Mouse (Mus musculus) hindlimb bud, embryonic 11.5 days (tissue): Measurements from ENCODE around the gene Itm2b.

ENCODE experiments used
- DNase-seq: peaks from one replicate; pipeline ENCODE4 v3.0.0-alpha.2; 2012; ENCODE audit warnings: low read depth, low spot score; ENCODE audit errors: extremely low spot score

The Itm2b gene

DNA sequence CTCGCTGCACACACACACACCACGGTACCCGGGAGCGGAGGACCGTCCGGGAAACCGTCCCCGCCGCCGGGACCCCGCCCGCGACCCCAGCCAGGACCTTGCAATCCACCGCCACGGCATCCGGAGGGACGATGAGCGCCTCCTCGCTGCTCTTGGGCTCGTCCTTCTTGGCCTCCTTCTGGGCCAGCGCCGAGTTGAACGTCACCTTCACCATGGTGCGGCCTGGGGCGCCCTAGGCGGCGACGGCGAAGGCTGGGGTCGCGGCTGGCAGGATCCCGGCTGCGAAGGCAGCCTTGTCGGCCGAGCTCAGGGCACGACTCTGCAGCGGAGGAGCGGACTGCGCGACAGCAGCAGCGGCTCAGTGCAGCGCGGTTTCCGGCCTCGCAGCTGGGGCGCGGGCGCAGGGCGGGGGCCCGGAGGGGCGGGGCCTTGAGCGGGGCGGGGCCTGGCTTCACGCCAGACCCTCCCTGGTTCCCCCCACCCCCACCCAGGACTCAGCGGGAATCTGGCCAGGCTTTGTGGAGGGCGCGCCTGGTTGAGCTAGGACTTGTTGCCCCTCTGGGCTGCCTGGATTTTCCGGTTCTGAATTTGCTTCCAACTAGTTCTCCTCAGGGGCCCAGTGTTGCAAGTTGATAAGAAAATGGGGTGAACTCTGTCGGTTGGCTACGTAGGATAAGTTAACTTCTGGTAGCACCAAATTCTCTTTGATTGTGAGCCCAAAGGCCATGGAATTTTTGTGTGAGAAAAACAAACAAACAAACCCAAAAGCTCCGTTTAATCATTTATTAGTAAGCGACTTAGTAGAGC, at the start of gene Itm2b:
Gene Itm2b (minus strand): TSS at position 377 of the 807 bp plus-strand sequence.
- DNase-seq, result peak; percentile 37

DNA sequence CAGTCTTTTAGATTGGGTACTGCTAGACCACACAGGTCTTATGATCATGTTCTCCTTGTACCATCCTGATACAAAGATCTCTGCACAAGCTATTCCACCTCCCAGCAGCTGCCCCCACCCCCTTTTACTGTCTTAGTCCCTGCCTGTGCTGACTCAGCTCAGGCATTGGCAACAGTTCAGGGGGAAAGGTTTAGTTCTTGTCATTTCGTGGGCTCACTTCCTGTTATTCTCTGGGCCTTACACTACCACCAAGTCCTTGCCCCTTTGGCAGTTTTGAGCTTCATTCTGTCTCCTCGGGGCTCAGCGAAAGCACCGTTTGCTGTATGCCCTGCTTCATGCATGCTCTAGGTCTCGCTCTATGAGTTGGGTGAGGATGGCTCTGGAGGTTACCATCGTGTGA, 48.4 kb upstream of the Itm2b start:
- no peak for DNase-seq

DNA sequence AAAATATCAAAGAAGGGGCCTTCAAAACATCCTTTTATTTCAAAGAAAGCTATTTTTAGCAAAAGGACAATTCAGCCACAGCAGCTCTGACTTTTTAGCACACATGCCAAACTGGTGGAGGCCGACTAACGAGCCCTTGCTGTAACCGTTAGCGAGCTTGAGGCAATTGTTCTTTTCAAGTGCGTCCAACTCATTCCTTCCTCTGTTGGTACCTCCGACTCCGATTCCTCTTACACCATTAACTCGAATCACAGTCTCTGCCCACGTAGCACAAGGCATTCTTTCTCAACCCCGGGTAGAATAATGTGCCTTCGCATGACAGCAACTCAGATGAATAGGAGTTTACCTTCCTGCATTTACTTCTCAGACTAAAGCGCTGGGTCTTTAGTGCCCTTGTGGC, 45.5 kb upstream of the Itm2b start:
- DNase-seq, result no peak

DNA sequence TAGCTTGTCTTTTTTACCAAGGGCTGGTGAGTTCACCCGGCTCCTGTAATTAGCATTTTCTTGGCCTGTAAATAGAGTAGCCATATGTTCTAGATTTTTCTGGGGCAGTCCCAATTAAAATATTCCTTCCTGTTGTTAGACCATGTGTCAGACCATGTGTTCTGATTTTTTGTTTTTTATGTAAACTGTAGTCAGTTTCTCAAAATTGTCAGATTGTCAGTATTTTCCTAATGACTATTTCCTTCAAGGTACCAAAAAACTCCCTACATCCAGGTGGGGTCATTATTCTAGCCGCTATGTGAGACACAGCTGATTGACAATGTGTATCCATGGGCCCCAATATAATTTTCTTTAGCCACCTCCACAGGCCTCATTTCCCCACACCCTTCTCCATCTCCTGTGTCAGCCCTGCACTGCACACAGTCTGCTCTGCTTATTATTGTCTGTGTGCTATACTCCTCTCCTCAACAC, 40.5 kb upstream of the Itm2b start:
- DNase-seq, result no peak

DNA sequence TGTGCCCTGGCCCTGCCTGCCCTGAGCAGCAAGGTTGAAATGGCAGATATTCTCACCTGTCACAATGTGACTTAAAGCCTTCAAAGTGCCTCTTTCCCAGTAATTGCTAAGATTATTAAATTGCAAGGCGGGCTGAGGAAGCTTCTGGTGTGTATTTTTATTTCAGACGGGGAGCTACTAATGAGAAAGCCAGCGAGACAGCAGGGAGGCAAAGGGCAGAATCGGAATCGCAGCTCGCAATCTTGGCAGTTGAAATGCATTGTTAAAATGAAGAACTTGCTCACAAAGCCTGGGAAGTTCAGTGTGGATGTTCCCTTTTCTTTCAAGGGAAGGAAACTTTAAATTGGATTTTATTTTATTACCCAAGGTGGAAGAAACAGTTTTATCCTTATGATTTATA, 39.9 kb upstream of the Itm2b start:
- DNase-seq, result no peak

DNA sequence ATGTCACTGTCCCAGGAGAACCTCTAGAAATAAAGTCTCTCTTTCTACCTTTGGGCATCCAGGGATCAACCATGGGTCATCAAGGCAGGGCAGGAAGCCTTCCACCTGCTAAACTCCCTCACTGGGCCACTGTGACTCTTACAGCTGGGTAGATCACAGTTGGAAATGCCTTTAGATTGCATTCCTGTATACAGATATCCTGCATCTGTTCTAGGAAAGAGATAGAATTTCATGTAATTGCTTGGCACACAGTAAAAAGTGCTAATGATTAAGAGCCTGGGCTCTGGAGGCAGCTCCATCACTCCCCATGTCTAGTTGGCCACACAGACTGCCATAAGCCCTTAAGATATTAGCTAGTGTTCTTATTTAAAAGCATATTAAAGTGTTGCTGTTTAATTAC, 38.5 kb upstream of the Itm2b start:
- no peak for DNase-seq

DNA sequence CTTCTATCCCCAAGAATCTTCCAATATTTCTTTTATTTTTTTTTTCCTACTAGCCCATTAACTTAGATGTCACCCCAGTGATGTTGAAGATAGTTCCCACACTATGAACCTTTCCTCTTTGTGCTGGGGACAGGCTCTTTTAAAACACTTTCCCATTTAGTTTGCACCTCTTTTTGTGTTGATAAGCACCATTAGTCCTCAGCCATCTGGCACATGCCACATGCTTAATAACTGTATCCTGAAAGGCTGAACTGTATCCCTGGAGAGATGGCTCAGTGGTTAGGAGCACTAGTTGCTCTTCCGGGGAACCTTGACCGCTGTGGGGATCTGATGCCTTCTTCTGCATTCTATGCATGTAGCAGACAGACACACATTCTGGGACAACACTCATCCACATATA, 37.5 kb upstream of the Itm2b start:
- no peak for DNase-seq

DNA sequence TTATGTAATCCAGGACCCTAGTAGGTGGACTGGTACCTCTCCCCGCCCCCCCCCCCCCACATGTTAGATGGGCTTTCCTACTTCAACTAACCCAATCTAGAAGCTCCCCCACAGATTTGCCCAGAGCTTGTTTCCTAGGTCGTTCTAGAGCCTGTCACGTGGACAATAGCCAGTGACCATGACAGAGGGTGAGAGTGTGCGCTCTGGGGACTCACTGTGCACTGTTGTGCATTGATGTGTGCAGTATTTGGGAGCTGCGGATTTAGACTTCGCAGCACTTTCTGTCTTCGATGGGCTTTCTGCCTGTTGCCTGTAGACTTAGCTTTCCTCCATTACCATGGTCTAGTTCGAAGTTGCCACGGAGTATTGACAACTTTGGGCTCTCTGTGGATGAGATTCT, 36.5 kb upstream of the Itm2b start:
- DNase-seq, result no peak

DNA sequence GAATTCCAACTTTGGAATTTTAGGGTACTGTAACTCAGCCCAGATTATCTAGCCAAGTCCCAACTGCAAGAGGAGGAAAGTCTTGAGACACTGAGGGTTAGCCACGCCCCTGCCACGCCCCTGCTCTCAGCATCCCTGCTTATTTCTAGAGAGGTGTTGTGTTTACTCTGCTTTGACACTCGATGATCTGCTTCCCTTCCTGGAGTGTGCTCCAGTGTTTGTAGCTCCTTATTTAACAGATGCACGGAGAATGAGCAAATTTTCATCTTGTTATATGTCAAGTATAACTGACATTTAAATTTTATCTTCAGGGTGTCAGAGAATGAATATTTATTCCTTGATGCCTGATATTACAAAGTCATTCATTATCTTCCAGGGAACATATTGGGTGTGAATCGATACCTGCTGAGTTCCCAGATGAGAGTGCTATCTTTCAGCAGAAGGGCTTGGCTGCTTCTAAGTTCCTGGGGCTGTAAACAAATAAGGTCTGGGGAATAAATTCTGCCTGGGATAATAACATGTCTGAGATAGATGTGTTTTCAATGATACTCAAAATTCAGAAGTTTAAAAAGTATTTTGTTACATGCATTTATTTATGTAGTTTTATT, 35.2 kb upstream of the Itm2b start:
- no peak for DNase-seq

DNA sequence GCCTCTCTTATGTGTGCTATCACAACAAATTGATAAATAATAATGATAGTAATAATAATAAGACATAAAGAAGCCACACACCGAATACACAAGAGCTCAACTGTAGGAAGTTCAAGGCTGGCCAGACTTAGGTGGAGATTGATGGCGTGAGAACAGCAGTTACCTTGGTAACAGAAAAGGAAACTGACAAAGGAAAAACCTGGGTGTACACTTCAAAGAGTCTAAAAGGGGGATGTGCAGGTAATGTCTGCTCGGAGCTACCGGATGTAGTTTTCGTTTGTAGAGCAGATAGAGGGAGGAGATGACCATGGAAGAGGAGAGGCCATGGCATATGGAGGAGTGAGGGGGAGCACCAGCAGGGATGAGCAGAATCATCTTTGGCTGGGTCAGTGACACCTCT, 31.4 kb upstream of the Itm2b start:
- DNase-seq, result no peak

DNA sequence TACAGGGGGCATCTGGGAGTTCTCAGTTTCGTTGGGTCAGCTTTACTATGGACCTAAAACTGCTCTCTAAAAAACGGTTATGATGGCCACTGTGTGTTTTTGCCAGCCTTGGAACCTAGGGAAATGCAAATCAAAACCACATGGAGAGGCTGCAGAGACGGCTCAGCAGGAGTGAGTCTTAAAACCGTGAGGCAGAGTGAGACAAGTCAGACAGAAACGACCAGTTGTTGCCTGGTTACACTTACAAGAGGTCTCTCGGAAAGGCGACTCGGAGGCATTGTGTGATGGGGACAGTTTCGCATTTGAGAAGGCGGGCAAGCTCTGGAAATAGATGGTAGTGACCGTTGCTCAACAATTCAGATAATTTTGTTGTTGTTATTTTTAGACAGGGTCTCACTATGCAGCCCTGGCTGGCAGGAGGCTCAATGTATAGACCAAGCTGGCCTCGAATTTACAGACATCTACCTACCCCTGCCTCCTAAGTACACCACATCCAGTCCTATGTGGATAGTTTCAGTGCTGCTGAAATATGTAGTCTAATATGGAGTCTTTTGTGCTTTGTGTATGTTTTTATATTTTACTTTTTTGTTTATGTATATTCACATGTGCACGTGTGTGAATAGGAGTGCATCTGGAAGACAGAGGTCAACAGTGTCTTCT, 30.4 kb upstream of the Itm2b start:
- peak; percentile 72 for DNase-seq

DNA sequence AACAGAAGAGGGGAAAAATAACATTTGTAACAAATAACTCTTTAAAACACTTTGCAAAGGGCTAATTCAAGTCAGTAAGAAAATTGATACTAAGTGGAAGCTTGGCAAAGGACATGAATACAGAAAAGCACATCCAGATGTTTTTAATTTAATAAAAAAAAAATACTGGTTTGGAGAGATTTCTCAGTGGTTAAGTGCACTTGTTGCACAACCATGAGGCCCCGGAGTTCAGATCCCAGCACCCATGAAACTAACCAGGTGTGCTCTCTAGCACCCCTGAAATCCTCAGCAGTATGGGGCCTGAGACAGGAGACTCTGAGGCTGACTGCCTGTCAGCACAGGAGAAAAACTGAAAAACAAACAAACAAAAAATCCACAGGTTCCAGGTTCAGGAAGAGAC, 26.6 kb upstream of the Itm2b start:
- no peak for DNase-seq

DNA sequence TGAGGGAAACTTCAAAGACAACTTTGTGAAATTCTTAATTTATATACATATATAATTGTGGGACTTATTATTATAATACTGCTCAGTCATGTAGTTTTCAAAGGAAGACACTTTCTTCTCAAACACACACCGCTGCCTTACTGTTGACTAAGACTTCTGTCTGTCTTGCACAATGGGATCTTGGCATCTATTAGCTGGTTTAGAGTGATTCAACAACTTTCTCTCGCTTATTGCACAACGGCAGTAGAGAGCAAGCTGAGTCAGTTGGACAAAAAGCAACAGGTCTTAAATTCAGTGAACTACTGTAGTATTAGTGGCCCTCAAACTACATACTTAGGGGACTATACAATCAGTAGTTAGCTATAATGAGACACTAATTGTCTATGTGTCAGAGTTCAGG, 25.0 kb upstream of the Itm2b start:
- no peak for DNase-seq

DNA sequence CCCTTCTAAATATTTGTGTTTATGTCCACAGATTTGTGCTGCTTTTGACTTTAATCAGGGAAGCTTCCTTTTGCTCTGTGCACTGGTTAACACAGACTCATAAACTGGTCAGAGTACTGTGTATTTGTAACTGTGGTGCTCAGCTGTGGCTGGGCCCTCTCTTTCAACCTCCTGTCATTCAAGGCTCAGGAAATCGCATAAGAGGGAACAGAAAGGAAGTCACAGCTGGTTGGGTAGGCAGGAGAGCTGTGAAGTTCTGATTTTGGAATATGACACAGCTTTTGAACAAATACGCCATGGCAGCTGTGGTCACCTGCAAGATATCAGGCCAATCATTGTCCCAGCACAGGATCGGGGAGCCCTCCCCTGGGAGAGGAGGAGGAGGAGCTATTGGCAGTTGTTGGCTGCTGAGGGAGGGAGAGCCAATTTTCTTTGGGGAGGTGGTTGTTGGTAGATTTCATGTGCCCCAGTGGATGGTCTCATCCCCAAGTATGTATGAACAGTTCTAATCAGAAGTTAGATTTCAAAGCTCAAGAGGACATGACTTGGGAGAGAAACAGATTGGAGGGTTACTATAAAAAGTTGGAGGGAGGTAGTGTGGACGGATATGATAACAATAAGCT, 23.2 kb upstream of the Itm2b start:
- DNase-seq, result no peak

DNA sequence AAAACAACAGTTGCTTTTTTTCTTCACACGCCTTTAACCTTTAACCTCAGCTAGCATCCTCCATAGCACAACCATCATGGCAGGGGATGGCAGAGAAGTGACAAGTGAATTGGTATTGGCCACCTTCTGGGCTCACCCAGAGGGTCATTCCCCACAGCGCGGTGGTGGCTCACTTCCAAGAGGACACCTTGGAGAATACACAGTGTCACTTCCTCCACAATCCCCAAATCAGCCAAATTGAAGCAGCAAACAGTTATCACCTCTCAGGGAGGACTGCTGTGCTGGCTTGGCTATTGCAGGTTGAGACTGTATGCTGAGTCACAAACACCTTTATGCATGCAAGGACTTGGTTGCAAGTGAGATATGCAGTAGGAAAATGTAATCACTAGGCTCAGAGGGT, 18.9 kb upstream of the Itm2b start:
- DNase-seq, result no peak

DNA sequence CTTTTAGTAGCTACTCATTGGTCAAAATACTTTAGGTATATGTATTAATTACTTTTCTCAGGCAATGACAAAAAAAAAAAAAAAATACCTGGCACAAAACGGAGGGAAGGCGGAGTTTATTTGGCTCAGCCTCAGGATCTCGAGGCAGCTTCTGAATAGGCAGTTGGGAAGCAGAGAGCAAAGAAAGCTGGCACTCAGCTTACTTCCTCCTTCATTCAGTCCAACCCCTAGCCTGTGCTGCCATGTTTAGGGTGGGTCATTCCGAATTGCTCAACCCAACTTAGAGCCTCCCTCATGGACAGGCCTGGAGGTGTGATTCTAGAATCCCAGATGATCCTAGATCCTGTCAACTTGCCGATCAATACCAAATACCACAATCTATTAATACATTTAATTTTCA, 18.3 kb upstream of the Itm2b start:
- no peak for DNase-seq

DNA sequence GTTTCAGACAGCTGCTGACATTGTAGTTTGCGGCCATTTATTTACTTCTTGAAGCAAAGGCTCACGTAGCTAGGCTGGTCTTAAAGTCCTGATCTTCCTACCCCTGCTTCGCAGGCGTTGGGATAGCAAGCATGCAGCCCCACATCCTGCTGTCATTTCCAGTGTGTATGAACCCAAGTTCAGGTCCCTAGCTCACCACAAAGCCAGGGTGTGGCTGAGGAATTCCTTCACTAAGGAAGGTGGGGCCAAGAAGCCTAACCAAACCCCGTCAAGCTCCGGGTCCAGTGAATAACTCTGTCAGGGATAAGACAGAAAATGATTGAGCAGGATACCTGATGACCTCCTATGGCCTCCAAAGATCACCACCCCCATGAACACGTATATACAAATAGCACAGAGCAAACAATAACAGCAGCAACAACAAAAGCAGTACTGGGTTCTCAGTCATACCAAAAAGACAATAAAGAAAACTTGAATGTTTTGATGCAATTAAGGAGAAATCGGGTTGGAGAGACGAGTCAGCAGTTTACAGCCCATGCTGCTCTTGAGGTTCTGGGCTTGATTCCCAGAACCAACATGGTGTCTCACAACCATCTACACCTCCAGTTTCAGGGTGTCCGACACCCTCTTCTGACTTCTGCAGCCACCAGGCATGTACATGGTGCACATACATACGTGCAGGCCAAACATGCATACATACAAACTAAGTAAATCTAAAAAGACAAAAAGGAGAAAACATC, 17.4 kb upstream of the Itm2b start:
- DNase-seq, result no peak

DNA sequence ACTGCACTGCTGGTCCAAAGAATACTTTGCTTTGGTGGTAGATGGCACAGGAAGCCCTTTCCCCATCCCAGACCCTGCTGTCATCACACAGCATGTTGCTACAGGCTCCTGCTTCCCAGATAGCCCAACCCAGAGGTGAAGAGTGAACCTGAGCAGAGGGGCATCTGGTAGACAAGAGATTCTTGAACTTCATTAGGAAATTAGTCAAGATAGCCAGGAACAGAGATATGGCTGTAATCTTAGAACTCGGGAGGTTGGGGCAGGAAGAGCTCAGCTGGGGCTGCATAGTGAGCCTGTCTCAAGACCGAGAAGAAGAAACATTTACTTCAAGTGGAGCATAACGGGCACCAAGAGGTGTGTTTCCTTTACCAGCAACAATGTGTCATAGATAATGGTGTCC, 16.3 kb upstream of the Itm2b start:
- no peak for DNase-seq

DNA sequence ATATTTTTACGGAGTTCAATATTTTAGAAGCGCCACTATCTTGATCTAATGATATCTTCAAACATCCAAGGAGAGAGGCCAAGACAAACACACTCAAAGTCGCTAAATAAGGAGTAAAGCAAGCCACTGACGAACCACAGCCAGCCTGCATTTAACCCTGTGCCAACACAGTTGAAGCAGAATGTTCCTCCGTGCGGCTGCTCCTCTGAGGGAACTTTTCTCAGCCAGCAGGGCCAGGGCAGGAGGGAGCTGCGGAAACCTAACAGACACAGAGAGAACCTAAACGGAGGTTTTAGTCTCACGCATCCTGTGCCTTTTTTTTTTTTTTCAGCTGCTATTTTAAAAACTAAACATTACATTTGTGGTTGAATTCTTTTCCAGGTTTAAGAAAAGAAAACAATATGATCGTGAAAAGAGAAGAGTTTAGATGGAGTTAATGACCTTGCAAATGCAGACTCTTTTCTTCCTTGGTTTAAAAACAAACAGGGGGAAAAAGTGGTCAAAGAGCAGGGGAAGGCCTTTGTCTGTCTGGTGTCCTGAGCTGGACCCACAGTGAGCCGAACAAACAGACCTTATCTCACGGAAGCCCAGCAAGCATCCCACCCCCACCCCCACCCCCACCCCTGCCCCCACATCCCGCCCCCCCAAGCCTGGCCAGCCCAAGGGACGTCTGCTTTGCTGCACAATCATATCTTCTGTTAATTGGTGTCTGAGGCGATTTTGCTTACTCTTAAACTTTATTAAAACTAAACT, 15.0 kb upstream of the Itm2b start:
- no peak for DNase-seq

DNA sequence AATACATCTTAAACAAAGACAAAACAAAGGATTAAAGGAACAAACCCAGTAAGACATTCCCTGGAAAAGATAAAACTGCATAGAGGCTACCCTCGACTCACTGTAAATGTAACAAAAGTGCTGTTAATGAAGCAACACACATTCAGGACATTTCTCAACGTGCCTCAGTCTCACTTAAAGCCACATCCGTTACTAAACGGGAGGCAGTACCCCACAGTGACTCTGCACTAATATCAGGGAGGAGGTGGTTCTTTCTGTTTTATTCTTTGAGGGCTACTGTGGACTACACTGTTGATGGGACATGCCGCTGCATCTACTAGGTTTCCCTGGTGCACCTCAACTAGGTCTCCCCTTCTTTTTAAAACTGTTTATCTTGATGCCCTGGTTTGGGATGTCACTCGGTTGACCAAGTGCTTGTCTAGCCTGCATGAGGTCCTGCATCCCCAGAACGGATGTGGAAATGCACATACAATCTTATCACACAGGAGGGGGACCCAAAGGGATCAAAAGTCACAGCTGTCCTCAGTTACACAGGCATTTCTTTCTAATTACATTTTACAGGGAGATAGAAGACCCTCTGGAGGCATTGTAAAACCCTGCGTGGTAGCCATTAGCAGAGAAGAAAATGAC, 13.4 kb upstream of the Itm2b start:
- DNase-seq, result no peak
